Mouse (Mus musculus) G1E (cell line): Measurements from ENCODE around the gene Wdr83. TPM values are rescaled to one million over a fixed set of nuclear protein-coding genes. Genes with fewer than 3 reads are reported as not detected.
A peak's percentile ranks its signal among the peaks of the same experiment; 100 is the strongest.
"Not testable (repeated sequence)": the region's sequence is repeated elsewhere in the genome, so short reads cannot be mapped to it uniquely, and the experiment has no call there.

Source experiments
- ATAC-seq: 2 replicates; pipeline ENCODE4 v1.8.0; 2016; ENCODE audit warnings: mild to moderate bottlenecking; ENCODE audit not compliant: insufficient number of reproducible peaks, poor library complexity, low FRiP score, severe bottlenecking; ENCODE audit errors: extremely low read depth
- DNase-seq: peaks from one replicate; pipeline ENCODE4 v3.0.0; 2012; ENCODE audit warnings: low spot score
- H3K27me3 ChIP-seq: 2 replicates; pipeline ENCODE4 v1.6.1; 2012; ENCODE audit warnings: mild to moderate bottlenecking, low read length, inconsistent platforms; ENCODE audit not compliant: insufficient read depth
- H3K36me3 ChIP-seq: replicated peaks from 2 replicates; pipeline ENCODE3; 2012; ENCODE audit warnings: mild to moderate bottlenecking, inconsistent platforms
- H3K4me1 ChIP-seq: 2 replicates; pipeline ENCODE4 v1.6.1; 2012; ENCODE audit warnings: low read depth, low read length, inconsistent platforms, mixed read lengths; ENCODE audit not compliant: insufficient read depth
- H3K4me3 ChIP-seq: 2 replicates; pipeline ENCODE4 v1.5.1; 2012; ENCODE audit warnings: low read depth, mild to moderate bottlenecking, inconsistent platforms, low read length, moderate library complexity, mixed read lengths
- H3K9me3 ChIP-seq: replicated peaks from 2 replicates; pipeline ENCODE4 v1.6.1; 2012; ENCODE audit warnings: inconsistent platforms
- CTCF ChIP-seq: IDR thresholded peaks from 2 replicates; pipeline ENCODE4 v1.5.1; 2012; ENCODE audit warnings: low read depth, low read length, inconsistent platforms, mixed read lengths
- GATA1 ChIP-seq: IDR thresholded peaks from 2 replicates; pipeline ENCODE4 v1.6.1; 2012; ENCODE audit warnings: borderline replicate concordance, low read length, inconsistent platforms, mixed read lengths
- GATA2 ChIP-seq: IDR thresholded peaks from 2 replicates; pipeline ENCODE4 v1.6.1; 2012; ENCODE audit warnings: low read depth, low read length, inconsistent platforms, borderline replicate concordance
- POLR2AphosphoS5 ChIP-seq: IDR thresholded peaks from 2 replicates; pipeline ENCODE4 v1.6.1; 2012; ENCODE audit warnings: low read depth, low read length, inconsistent platforms; ENCODE audit not compliant: insufficient replicate concordance
- TAL1 ChIP-seq: conservative IDR thresholded peaks from 2 replicates; pipeline ENCODE4 v1.6.1; 2012; ENCODE audit warnings: low read depth, low read length, inconsistent platforms, mixed read lengths
- polyA plus RNA-seq: library from polyadenylated mRNA; stranded (reverse); fragments of >175 nt; gene quantifications from 2 replicates; pipeline ENCODE4 v1.2.3, GENCODE M21; 2012
- total RNA-seq, 2 experiments: library from RNA; stranded (forward) in 1 of 2; stranded (reverse) in 1 of 2; fragments of 200-1000 nt in 1 of 2; fragments of >200 nt in 1 of 2; fragmentation: Nextera tagmentation in 1 of 2; gene quantifications; 2 replicates each; pipeline ENCODE4 v1.2.3; 2014 to 2017

Wdr83 gene
- total RNA-seq (2014; fragmentation: Nextera tagmentation) (22.4 and 23.8 TPM in 2 replicates), total RNA-seq (2017) (27.2 and 28.4 TPM in 2 replicates), polyA plus RNA-seq (24.2 and 38.9 TPM in 2 replicates)

GRCm38 (mm10) chr8:85081216-85081555, at the start of gene Wdr83:
Gene Wdr83 (minus strand): TSS chr8:85081306.
- TF ChIP-seq GATA1 (no peak), CTCF (no peak), POLR2AphosphoS5 (no peak), GATA2 (no peak), TAL1 (no peak)
- DNase-seq, result peak; percentile 88
- no peaks in the 10 kb centered on the region for H3K27me3 ChIP-seq
- no peaks in the 10 kb centered on the region for H3K9me3 ChIP-seq
- H3K36me3 ChIP-seq, result peaks cover 53% of the 10 kb centered on the region
- peak within 1 kb of the TSS; percentile 93 for H3K4me3 ChIP-seq
- ATAC-seq, result peak; percentile 76
- peaks cover 73% of the 10 kb centered on the region for H3K4me1 ChIP-seq

- H3K36me3 ChIP-seq, result no peaks in the 10 kb centered on the region
- ATAC-seq (no peak), DNase-seq (no peak)
- no peak for TF ChIP-seq POLR2AphosphoS5
- H3K4me3 ChIP-seq, result no peak overlapping the region
- no peaks in the 10 kb centered on the region for H3K4me1 ChIP-seq
- H3K9me3 ChIP-seq, result no peaks in the 10 kb centered on the region; the same call in 1 of the 2 replicates
- peaks cover 12% of the 10 kb centered on the region for H3K27me3 ChIP-seq
Observed at GRCm38 (mm10) chr8:85123691-85124090, 42.6 kb upstream of the Wdr83 start.

- TF ChIP-seq POLR2AphosphoS5 (no peak), GATA1 (no peak), GATA2 (no peak), CTCF (no peak), TAL1 (no peak)
- ATAC-seq (no peak), DNase-seq (no peak)
- Histone ChIP-seq H3K9me3 (no peaks in the 10 kb centered on the region; the same call in 1 of the 2 replicates), H3K4me1 (no peaks in the 10 kb centered on the region), H3K27me3 (peaks cover 12% of the 10 kb centered on the region), H3K4me3 (no peak within 1 kb of the TSS), H3K36me3 (no peaks in the 10 kb centered on the region)
Observed at GRCm38 (mm10) chr8:85122995-85123394, 41.9 kb upstream of the Wdr83 start, which contains the start of gene Zfp791. Gene Zfp791 (minus strand): TSS chr8:85123095.

GRCm38 (mm10) chr8:85120251-85120650, 39.1 kb upstream of the Wdr83 start:
- DNase-seq, H3K36me3 ChIP-seq, H3K9me3 ChIP-seq, ATAC-seq, H3K4me3 ChIP-seq, H3K4me1 ChIP-seq: not testable (repeated sequence)
- peaks cover 13% of the 10 kb centered on the region for H3K27me3 ChIP-seq

- ATAC-seq (no peak), DNase-seq (no peak)
- no peaks in the 10 kb centered on the region for H3K36me3 ChIP-seq
- H3K9me3 ChIP-seq, result no peaks in the 10 kb centered on the region
- no peak for TF ChIP-seq GATA1
- TF ChIP-seq TAL1, result no peak
- TF ChIP-seq POLR2AphosphoS5, result no peak
- H3K4me3 ChIP-seq, result no peak overlapping the region
- no peaks in the 10 kb centered on the region for H3K4me1 ChIP-seq
- H3K27me3 ChIP-seq, result peaks cover 13% of the 10 kb centered on the region
Observed at GRCm38 (mm10) chr8:85119052-85119981, 38.2 kb upstream of the Wdr83 start.

GRCm38 (mm10) chr8:85116984-85117383, 35.9 kb upstream of the Wdr83 start:
- Histone ChIP-seq H3K4me1 (no peaks in the 10 kb centered on the region), H3K27me3 (peaks cover 6% of the 10 kb centered on the region; the same call in 1 of the 2 replicates), H3K4me3 (no peak overlapping the region), H3K9me3 (no peaks in the 10 kb centered on the region), H3K36me3 (no peaks in the 10 kb centered on the region)
- no peak for DNase-seq
- TF ChIP-seq TAL1 (no peak), POLR2AphosphoS5 (no peak), GATA2 (no peak), CTCF (no peak), GATA1 (no peak)
- no peak for ATAC-seq

GRCm38 (mm10) chr8:85115501-85115900, 34.4 kb upstream of the Wdr83 start:
- Histone ChIP-seq H3K9me3 (no peaks in the 10 kb centered on the region), H3K36me3 (no peaks in the 10 kb centered on the region), H3K27me3 (peaks cover 6% of the 10 kb centered on the region; the same call in 1 of the 2 replicates), H3K4me1 (no peaks in the 10 kb centered on the region), H3K4me3 (no peak overlapping the region)
- ATAC-seq (no peak), DNase-seq (no peak)
- no peak for TF ChIP-seq GATA1
- no peak for TF ChIP-seq GATA2
- no peak for TF ChIP-seq POLR2AphosphoS5
- TF ChIP-seq CTCF, result no peak
- no peak for TF ChIP-seq TAL1
